Mouse (Mus musculus) thymus, adult 18-20 months (tissue): Measurements from ENCODE around the gene Olfr944.

ENCODE experiments used
- DNase-seq, 2 experiments: peaks; one replicate each; pipeline ENCODE4 v3.0.0; 2022; ENCODE audit warnings: mixed read lengths in 2 of 2

The Olfr944 gene

DNA sequence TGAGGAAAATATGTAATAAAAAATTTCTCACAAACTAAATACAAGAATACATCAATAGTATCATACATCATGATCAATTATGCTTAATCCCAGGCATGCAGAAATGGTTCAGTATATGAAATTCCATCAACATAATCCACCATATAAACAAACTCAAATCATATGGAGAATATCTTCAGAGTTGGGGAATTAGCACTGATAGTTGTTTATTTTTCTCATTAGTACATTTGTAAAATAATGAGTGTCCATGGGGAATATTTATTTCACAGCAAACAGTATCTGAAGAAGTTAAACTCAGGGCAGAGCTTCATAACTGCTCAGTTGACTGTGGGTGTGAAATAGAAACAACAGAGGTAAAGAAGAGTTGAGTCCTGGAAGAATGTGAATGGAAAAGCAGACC, at the start of gene Olfr944:
Olfr944 (plus strand) TSS at position 301 of the 400 bp plus-strand sequence.
- no peak for DNase-seq

DNA sequence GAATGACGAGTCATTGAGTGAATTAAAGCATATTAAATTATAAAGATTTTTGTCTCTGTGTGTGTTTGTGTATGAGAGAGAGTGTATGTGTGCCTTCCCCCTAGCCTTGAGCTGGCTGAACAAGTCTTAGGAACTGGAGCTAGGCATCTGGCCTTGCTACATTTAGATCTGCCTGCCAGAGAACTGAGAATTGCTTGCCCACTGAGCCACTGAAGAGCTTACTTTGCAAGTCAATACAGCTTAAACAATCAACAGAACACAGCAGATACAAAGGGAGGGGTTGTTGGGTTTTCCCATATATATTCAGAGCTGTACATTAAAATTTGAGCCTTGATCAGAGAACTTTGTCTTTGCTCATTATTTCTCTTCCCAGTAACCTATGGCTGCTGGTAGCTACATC, 49.3 kb upstream of the Olfr944 start:
- DNase-seq: no peak

DNA sequence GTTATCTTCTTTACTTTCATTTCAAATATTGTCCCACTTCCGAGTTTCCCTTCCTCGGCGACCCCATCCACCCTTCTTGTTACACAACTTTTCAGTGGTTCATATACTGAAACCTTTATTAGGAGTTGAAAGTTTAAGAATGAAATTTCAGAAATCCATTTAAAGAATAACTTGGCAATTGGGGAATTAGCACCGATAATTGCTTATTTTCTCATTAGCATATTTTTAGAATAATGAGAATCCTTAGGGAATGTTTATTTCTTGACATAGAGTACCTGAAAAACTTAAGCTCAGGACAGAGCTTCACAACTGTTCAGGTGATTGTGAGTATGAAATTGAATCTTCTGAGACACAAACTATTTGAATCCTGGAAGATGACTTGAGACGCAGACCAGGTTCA, 35.7 kb upstream of the Olfr944 start, which contains the start of gene Olfr943:
Olfr943 (plus strand) TSS at position 301 of the 400 bp plus-strand sequence.
- no peak for DNase-seq

DNA sequence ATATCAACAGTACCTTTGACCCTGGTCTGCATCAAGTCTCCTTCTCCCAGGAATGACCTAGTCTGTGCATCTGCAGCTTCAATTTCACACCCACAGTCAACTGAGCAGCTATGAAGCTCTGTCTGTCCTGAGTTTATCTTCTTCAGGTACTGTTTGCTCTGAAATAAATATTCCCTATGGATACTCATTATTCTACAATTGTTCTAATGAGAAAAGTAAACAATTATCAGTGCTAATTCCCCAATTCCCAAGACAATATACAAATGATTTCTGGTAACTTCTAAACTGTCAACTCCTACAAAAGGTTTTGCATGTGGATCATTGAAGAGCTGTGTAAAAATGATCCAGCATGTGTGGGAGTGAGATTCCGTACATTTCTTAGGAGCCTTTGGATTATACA, 48.2 kb downstream of the Olfr944 start, which contains the start of gene Olfr1537:
Olfr1537 (minus strand) TSS at position 101 of the 400 bp plus-strand sequence.
- DNase-seq: no peak
